Mouse (Mus musculus): Measurements from ENCODE around the gene Irf3.

The Irf3 gene

GRCm38 (mm10) chr7:45025601-45026220, 28.3 kb downstream of the Irf3 start:
- TF ChIP-seq NANOG (IDR thresholded peaks at IDR 0.05; ENCODE audit: borderline replicate concordance, low read length) (no peak), POU5F1 (IDR thresholded peaks at IDR 0.05; ENCODE audit: borderline replicate concordance, low read length) (no peak), CTCF (conservative IDR thresholded peaks at IDR 0.05; ENCODE audit: low read length) (no peak)

DNA sequence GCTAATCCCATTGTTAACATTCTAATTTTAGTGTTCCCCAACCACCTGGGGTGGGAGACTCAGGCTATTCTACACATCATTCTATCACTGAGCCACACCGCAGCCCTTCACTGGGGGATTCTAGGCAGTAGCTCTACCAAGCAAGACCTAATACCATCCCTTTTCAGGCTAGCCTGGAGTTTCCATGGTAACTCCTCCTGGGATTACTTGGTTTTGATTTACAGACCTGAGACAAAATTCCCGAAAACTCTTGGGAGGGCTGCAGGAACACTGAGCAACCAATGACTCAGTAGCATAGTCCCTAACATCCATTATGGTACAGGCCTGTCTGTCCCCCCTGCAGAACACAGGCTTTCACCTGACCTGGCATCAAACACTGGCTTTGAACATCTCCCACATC, 28.8 kb downstream of the Irf3 start:
- TF ChIP-seq CTCF (conservative IDR thresholded peaks at IDR 0.05; ENCODE audit: low read length) = no peak
- no peak for TF ChIP-seq POU5F1 (IDR thresholded peaks at IDR 0.05; ENCODE audit: borderline replicate concordance, low read length)
- TF ChIP-seq NANOG (IDR thresholded peaks at IDR 0.05; ENCODE audit: borderline replicate concordance, low read length) = no peak
- H3K36me3 ChIP-seq (ENCODE audit: insufficient read depth, low read length) = peaks cover 52% of the 10 kb centered on the region

More at GRCm38 (mm10) chr7:45025601-45026220, 28.3 kb downstream of the Irf3 start:
- no peaks in the 10 kb centered on the region for H3K27me3 ChIP-seq (ENCODE audit: insufficient read depth, low read length)
- H3K9me3 ChIP-seq (ENCODE audit: low read length) = no peaks in the 10 kb centered on the region
- H3K36me3 ChIP-seq (ENCODE audit: insufficient read depth, low read length) = peaks cover 52% of the 10 kb centered on the region
- no peak overlapping the region for H3K4me3 ChIP-seq (replicated peaks; ENCODE audit: low read length)
- H3K4me1 ChIP-seq (replicated peaks; ENCODE audit: low read depth, low read length) = peaks cover 53% of the 10 kb centered on the region

GRCm38 (mm10) chr7:45027761-45028160, 30.3 kb downstream of the Irf3 start:
- H3K4me1 ChIP-seq (replicated peaks; ENCODE audit: low read depth, low read length) = peaks cover 58% of the 10 kb centered on the region
- TF ChIP-seq CTCF (conservative IDR thresholded peaks at IDR 0.05; ENCODE audit: low read length) (no peak), NANOG (IDR thresholded peaks at IDR 0.05; ENCODE audit: borderline replicate concordance, low read length) (no peak), POU5F1 (IDR thresholded peaks at IDR 0.05; ENCODE audit: borderline replicate concordance, low read length) (no peak)
- H3K36me3 ChIP-seq (ENCODE audit: insufficient read depth, low read length) = peaks cover 64% of the 10 kb centered on the region
- H3K4me3 ChIP-seq (replicated peaks; ENCODE audit: low read length) = no peak overlapping the region
- no peaks in the 10 kb centered on the region for H3K27me3 ChIP-seq (ENCODE audit: insufficient read depth, low read length)
- no peaks in the 10 kb centered on the region for H3K9me3 ChIP-seq (ENCODE audit: low read length)

More for the DNA sequence above, 28.8 kb downstream of the Irf3 start:
- H3K4me3 ChIP-seq (replicated peaks; ENCODE audit: low read length) = no peak overlapping the region
- no peaks in the 10 kb centered on the region for H3K27me3 ChIP-seq (ENCODE audit: insufficient read depth, low read length)
- H3K4me1 ChIP-seq (replicated peaks; ENCODE audit: low read depth, low read length) = peaks cover 58% of the 10 kb centered on the region
- no peaks in the 10 kb centered on the region for H3K9me3 ChIP-seq (ENCODE audit: low read length)

- H3K36me3 ChIP-seq (ENCODE audit: insufficient read depth, low read length) = peaks cover 70% of the 10 kb centered on the region
- TF ChIP-seq NANOG (IDR thresholded peaks at IDR 0.05; ENCODE audit: borderline replicate concordance, low read length) = no peak
- TF ChIP-seq CTCF (conservative IDR thresholded peaks at IDR 0.05; ENCODE audit: low read length) = no peak
- no peak for TF ChIP-seq POU5F1 (IDR thresholded peaks at IDR 0.05; ENCODE audit: borderline replicate concordance, low read length)
- H3K4me3 ChIP-seq (replicated peaks; ENCODE audit: low read length) = no peak overlapping the region
- peaks cover 58% of the 10 kb centered on the region for H3K4me1 ChIP-seq (replicated peaks; ENCODE audit: low read depth, low read length)
- H3K9me3 ChIP-seq (ENCODE audit: low read length) = no peaks in the 10 kb centered on the region
- H3K27me3 ChIP-seq (ENCODE audit: insufficient read depth, low read length) = no peaks in the 10 kb centered on the region
Observed at GRCm38 (mm10) chr7:45028351-45028750, 30.9 kb downstream of the Irf3 start.

- Histone ChIP-seq H3K9me3 (ENCODE audit: low read length) (no peaks in the 10 kb centered on the region), H3K27me3 (ENCODE audit: insufficient read depth, low read length) (no peaks in the 10 kb centered on the region), H3K4me3 (replicated peaks; ENCODE audit: low read length) (no peak overlapping the region), H3K4me1 (replicated peaks; ENCODE audit: low read depth, low read length) (peaks cover 51% of the 10 kb centered on the region), H3K36me3 (ENCODE audit: insufficient read depth, low read length) (peaks cover 87% of the 10 kb centered on the region)
- TF ChIP-seq POU5F1 (IDR thresholded peaks at IDR 0.05; ENCODE audit: borderline replicate concordance, low read length) (no peak), NANOG (IDR thresholded peaks at IDR 0.05; ENCODE audit: borderline replicate concordance, low read length) (no peak), CTCF (conservative IDR thresholded peaks at IDR 0.05; ENCODE audit: low read length) (no peak)
Observed at GRCm38 (mm10) chr7:45029995-45030394, 32.5 kb downstream of the Irf3 start.

- peaks cover 95% of the 10 kb centered on the region for H3K36me3 ChIP-seq (ENCODE audit: insufficient read depth, low read length)
- H3K4me3 ChIP-seq (replicated peaks; ENCODE audit: low read length) = no peak overlapping the region
- H3K9me3 ChIP-seq (ENCODE audit: low read length) = no peaks in the 10 kb centered on the region
- TF ChIP-seq CTCF (conservative IDR thresholded peaks at IDR 0.05; ENCODE audit: low read length) (no peak), NANOG (IDR thresholded peaks at IDR 0.05; ENCODE audit: borderline replicate concordance, low read length) (no peak), POU5F1 (IDR thresholded peaks at IDR 0.05; ENCODE audit: borderline replicate concordance, low read length) (no peak)
- H3K4me1 ChIP-seq (replicated peaks; ENCODE audit: low read depth, low read length) = peaks cover 43% of the 10 kb centered on the region
- no peaks in the 10 kb centered on the region for H3K27me3 ChIP-seq (ENCODE audit: insufficient read depth, low read length)
Observed at GRCm38 (mm10) chr7:45030857-45031256, 33.4 kb downstream of the Irf3 start.

DNA sequence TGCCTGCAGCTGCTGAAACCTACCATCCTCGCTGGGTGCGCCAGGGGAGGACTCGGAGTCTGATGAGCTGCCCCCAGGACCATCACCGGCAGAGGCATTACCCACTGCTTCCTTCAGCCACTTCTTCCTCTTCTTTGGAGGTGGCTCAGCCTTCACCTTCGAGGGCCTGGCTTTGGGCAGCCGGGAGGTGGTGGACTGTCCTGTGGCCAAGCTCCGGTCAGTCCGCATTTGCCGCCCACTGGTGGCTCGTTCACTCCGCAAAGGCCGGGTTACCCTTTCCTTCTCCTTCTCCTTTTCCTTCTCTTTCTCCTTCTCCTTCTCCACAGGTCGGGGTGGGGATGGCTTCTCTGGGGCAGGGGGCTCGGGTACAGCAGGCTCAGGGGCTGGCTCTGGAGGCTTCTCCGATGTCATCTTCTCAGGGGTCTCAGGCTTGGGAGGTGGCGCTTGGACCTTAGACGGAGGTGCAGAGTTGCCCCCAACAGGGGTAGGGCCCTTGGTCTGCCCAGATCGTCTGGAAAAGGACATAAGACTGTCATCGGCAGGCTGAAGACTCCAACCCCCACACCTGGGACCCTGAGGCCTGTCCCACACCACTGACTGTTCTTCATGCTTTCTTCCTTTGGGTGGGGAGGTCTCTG, 36.4 kb downstream of the Irf3 start:
- H3K4me1 ChIP-seq (replicated peaks; ENCODE audit: low read depth, low read length) = peaks cover 32% of the 10 kb centered on the region
- H3K9me3 ChIP-seq (ENCODE audit: low read length) = no peaks in the 10 kb centered on the region
- H3K36me3 ChIP-seq (ENCODE audit: insufficient read depth, low read length) = peaks cover 99% of the 10 kb centered on the region
- H3K27me3 ChIP-seq (ENCODE audit: insufficient read depth, low read length) = no peaks in the 10 kb centered on the region
- H3K4me3 ChIP-seq (replicated peaks; ENCODE audit: low read length) = no peak overlapping the region
- TF ChIP-seq POU5F1 (IDR thresholded peaks at IDR 0.05; ENCODE audit: borderline replicate concordance, low read length) = no peak
- no peak for TF ChIP-seq NANOG (IDR thresholded peaks at IDR 0.05; ENCODE audit: borderline replicate concordance, low read length)

DNA sequence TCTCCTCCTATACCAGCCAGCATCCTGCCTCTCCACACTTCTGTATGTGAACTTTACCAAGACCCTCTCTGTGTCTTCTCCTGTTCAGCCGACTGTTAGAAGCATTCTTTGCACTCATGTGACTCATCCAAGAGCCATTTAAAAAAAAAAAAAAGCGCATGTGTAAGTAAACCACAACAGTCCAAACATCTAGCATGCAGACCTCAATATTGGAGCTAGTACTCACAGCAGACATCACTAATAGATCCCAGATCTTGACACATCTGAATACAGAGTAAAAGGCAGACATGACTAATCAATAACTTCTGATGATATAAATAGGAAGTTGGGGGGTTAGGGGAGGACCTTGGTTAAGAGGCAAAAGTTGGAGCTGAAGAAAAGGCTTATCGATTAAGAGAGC, 38.2 kb downstream of the Irf3 start:
- Histone ChIP-seq H3K4me1 (replicated peaks; ENCODE audit: low read depth, low read length) (peaks cover 29% of the 10 kb centered on the region), H3K27me3 (ENCODE audit: insufficient read depth, low read length) (no peaks in the 10 kb centered on the region), H3K36me3 (ENCODE audit: insufficient read depth, low read length) (peaks cover 99% of the 10 kb centered on the region), H3K9me3 (ENCODE audit: low read length) (no peaks in the 10 kb centered on the region), H3K4me3 (replicated peaks; ENCODE audit: low read length) (no peak overlapping the region)
- TF ChIP-seq CTCF (conservative IDR thresholded peaks at IDR 0.05; ENCODE audit: low read length) (no peak), NANOG (IDR thresholded peaks at IDR 0.05; ENCODE audit: borderline replicate concordance, low read length) (no peak), POU5F1 (IDR thresholded peaks at IDR 0.05; ENCODE audit: borderline replicate concordance, low read length) (no peak)
